Mouse (Mus musculus) spleen, adult 12 weeks (tissue): Measurements from ENCODE around the gene Gm11127.
"Not testable (repeated sequence)": the region's sequence is repeated elsewhere in the genome, so short reads cannot be mapped to it uniquely, and the experiment has no call there.

Experiments
- DNase-seq: peaks from one replicate; pipeline ENCODE4 v3.0.0; 2022; ENCODE audit warnings: low spot score

Gene Gm11127

DNA sequence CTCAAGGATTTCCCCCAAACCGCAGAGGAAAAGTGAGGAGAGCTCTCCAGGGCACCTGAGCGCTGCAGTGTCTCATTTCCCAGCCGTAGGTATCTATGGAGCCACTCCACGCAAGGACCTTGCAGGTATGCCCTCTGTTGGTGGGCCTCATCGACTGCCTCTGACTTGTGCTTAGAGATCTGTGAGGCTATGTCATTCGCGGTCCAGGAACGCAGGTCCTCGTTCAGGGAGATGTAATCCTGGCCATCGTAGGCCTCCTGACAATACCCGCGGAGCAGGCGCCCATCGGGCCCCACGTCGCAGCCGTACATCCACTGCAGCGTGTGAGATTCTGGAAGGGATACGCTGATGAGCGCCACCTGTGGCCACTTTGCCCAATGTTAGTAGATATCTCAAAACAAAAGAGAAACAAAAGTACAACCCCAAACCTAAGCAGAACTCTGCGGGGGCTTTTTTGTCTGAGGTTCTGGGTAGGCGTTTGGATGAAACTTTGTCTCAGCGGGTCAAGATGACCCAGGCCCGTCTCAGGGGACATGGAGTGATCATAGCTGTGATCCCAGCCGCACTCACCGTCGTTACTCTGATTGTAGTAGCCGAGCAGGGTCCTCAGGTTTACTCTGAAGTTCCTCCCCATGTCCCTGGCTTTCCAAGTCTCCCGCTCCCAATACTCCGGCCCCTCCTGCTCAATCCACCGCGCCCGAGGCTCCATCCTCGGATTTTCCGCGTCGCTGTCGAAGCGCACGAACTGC, 26.4 kb downstream of the Gm11127 start:
- DNase-seq, result peak; percentile 64

GRCm38 (mm10) chr17:36030703-36031582, 27.2 kb downstream of the Gm11127 start:
- not testable (repeated sequence) for DNase-seq

DNA sequence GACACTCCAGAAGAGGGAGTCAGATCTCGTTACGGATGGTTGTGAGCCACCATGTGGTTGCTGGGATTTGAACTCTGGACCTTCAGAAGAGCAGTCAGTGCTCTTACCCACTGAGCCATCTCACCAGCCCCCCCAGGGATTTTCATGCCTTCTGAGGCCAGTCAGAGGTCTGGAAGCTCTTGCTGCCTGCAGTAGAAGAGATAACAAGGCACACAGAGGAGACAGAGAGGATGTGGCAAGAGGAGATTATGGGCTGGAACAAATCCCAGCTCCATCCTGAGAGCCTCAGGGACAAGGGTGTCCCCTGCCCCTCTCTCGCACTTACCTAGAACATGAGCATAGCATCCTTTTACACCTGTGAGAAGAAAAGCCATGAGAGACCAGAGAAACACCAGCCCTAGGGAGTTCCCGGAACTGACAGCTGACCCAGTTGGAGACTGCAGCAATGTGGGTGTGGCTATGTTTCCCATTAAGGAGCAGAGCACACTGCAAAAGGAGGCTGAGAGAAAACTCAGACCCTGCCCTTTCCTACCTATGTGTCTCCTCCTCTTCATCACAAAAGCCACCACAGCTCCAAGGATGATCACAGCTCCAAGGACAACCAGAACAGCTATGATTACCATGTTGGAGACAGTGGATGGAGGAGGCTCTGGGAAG, 28.0 kb downstream of the Gm11127 start:
- DNase-seq, result peak; percentile 48

DNA sequence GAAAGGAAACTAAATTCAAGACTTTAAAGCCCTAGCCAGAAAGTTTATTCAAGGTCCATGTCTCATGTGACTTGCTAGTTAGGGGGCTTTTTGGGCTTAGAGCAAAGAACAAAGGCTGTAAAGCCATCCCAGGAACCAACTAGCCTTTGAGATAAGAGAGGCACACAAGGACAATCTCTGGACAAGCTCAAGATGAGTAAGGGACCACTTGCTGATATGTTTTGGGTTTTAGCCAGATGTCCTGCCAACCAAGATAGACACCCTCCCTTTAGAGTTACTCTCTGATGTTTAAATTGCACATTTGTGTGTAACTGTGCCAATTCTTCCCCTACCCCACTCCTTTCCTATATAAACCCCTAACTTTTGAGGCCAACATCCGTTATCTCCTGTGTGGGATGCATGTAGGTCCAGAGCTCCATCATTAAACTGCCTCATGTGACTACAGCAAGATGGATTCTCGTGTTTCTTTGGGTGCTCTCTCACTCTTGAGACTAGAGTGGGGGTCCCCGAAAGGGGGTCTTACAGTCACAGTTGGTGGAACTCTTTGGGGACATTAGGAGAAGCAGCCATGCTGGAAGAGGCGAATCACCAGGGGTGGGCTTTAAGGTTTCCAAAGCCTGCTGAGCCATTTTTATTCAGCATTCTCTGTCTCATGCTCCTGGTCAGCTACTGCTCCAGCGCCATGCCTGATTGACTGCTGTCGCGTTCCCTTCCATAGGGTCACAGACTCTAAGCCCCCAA, 29.1 kb downstream of the Gm11127 start:
- DNase-seq, result no peak

DNA sequence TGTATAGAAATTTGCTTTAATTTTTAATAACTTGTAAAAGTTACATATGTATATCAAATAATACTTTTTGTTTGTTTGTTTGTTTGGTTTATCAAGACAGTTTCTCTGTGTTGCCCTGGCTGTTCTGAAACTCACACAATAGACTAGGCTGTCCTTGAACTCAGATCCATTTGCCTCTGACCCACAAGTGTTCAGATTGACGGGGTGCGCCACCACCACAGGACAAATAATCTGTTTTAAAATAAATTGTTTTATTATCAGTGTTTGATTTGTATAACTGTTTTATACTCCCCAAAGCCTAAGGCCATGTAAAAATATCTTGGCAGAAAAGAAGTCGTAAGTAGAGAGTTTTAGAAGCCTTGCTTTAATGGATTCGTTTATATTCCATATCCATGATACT, 30.5 kb downstream of the Gm11127 start:
- no peak for DNase-seq

GRCm38 (mm10) chr17:36025901-36026300, 32.3 kb downstream of the Gm11127 start:
- DNase-seq, result no peak

DNA sequence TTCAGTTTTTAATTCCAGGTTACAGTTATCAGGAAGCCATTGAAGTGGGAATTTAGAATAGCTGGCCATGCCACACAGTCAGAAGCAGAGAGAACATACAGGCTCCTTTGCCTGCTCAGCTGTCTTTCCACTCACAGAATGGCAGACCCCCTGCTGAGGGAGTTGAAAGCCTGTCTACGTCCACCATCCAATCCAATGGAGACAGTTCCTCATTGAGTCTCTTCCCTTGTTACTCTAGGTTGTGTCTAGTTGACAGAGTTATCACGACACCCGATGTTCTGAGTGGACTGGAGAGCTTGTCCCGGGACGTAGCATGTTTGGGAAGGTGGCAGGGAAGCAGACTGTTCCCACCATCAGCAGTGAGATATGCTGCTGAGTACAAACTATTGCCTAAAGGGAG, 33.0 kb downstream of the Gm11127 start:
- no peak for DNase-seq

GRCm38 (mm10) chr17:36023710-36024654, 34.2 kb downstream of the Gm11127 start:
- DNase-seq, result no peak

- no peak for DNase-seq
Measured at GRCm38 (mm10) chr17:36022922-36023321, 35.2 kb downstream of the Gm11127 start.

GRCm38 (mm10) chr17:36022098-36022497, 36.1 kb downstream of the Gm11127 start:
- DNase-seq, result no peak

GRCm38 (mm10) chr17:36021309-36021708, 36.9 kb downstream of the Gm11127 start:
- no peak for DNase-seq

GRCm38 (mm10) chr17:36020191-36021073, 37.7 kb downstream of the Gm11127 start, which contains the start of gene H2-T24:
TSS of gene H2-T24 (minus strand) at chr17:36020560.
- DNase-seq, result peak; percentile 85

DNA sequence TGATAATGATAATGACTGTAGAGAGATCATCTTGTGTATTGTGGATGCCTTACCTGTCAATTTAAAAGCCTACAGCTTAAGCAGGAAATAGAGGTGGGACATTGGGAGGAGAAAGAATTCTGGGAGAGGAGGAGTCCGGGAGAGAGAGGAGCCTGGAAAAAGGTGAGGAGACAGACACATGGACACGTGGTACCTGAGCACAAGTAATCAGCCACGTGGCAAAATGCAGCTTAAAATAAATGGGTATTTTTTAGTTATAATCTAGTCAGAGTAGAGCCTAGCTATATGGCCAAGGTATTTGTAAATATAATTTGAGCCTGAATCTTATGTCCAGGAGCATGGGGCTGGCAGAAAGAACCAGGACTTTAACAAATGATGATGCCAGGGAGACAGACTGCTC, 38.7 kb downstream of the Gm11127 start:
- no peak for DNase-seq

- no peak for DNase-seq
Measured at GRCm38 (mm10) chr17:36018979-36019378, 39.2 kb downstream of the Gm11127 start.

DNA sequence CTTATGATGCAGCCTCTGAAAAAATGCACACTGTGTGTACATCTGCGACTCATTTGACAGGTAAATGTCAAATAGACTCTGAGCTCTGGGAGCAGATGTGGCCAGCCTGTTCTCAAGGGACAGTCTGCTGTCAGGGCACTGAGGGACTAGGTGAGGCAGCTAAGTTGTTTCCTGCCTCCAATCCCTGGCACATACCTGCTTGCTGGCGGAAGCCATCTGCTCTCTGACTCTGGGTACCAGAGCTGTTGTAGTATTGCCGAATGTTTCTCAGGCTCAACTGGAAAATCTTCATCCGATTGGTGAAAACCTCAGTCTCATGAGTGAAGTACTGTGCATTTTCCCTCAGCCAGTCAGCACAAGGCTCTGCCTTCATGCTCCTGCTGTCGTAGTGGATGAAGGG, 41.1 kb downstream of the Gm11127 start:
- DNase-seq, result no peak

DNA sequence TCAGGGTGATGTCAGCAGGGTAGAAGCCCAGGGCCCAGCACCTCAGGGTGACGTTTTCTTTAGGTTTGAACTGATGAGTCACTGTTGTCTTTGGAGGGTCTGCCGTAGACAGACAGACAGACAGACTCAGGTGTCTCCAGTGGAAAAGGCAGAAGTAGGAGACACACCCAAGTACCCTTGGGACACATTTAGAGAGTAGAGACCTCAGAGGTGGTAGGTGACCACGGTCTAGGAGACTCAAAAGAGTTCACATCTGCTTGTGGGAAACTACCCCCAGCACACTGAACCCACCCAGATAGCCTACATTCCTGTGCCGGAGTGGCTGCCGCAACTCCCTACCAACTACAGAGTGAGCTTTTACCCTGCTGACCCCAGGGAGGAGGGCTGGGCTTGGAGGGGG, 43.2 kb downstream of the Gm11127 start:
- DNase-seq, result no peak
